Mouse (Mus musculus) heart, adult 11 months (tissue): Measurements from ENCODE around the gene 6430628N08Rik.

Experiments
- DNase-seq: peaks from one replicate; pipeline ENCODE4 v3.0.0; 2022

6430628N08Rik gene

GRCm38 (mm10) chr4:115890553-115890952 is at the start of gene 6430628N08Rik:
6430628N08Rik (plus strand) TSS chr4:115890665.
- no peak for DNase-seq

GRCm38 (mm10) chr4:115840842-115841241 is 49.6 kb upstream of the 6430628N08Rik start:
- DNase-seq = no peak

GRCm38 (mm10) chr4:115846656-115847055 is 43.8 kb upstream of the 6430628N08Rik start:
- peak; percentile 93 for DNase-seq

- DNase-seq = peak; percentile 96
Observed at GRCm38 (mm10) chr4:115847377-115847776, 43.1 kb upstream of the 6430628N08Rik start.

- DNase-seq = no peak
Observed at GRCm38 (mm10) chr4:115848083-115848482, 42.4 kb upstream of the 6430628N08Rik start.

- DNase-seq = peak; percentile 81
Observed at GRCm38 (mm10) chr4:115848990-115849677, 41.3 kb upstream of the 6430628N08Rik start.

GRCm38 (mm10) chr4:115850111-115850510 is 40.4 kb upstream of the 6430628N08Rik start:
- no peak for DNase-seq

- no peak for DNase-seq
Observed at GRCm38 (mm10) chr4:115850631-115851030, 39.8 kb upstream of the 6430628N08Rik start.

- peak; percentile 94 for DNase-seq
Observed at GRCm38 (mm10) chr4:115851569-115851968, 38.9 kb upstream of the 6430628N08Rik start.

- DNase-seq = peak; percentile 87
Observed at GRCm38 (mm10) chr4:115855100-115855499, 35.4 kb upstream of the 6430628N08Rik start.

- DNase-seq = peak; percentile 87
Observed at GRCm38 (mm10) chr4:115855609-115856008, 34.9 kb upstream of the 6430628N08Rik start.

- DNase-seq = peak; percentile 86
Observed at GRCm38 (mm10) chr4:115856282-115856681, 34.2 kb upstream of the 6430628N08Rik start.

GRCm38 (mm10) chr4:115857293-115857883 is 33.1 kb upstream of the 6430628N08Rik start:
- DNase-seq = peak; percentile 97

GRCm38 (mm10) chr4:115863352-115863751 is 27.1 kb upstream of the 6430628N08Rik start:
- DNase-seq = no peak

- DNase-seq = no peak
Observed at GRCm38 (mm10) chr4:115863880-115864279, 26.6 kb upstream of the 6430628N08Rik start.

GRCm38 (mm10) chr4:115869512-115870210 is 20.8 kb upstream of the 6430628N08Rik start:
- no peak for DNase-seq

- DNase-seq = no peak
Observed at GRCm38 (mm10) chr4:115873231-115873630, 17.2 kb upstream of the 6430628N08Rik start.

- DNase-seq = no peak
Observed at GRCm38 (mm10) chr4:115878216-115878678, 12.2 kb upstream of the 6430628N08Rik start.

GRCm38 (mm10) chr4:115878828-115879227 is 11.6 kb upstream of the 6430628N08Rik start:
- DNase-seq = no peak

- DNase-seq = no peak
Observed at GRCm38 (mm10) chr4:115881183-115881582, 9.3 kb upstream of the 6430628N08Rik start.

GRCm38 (mm10) chr4:115882195-115882594 is 8.3 kb upstream of the 6430628N08Rik start:
- DNase-seq = no peak

GRCm38 (mm10) chr4:115884022-115884421 is 6.4 kb upstream of the 6430628N08Rik start, which contains the start of gene Kncn:
Kncn (plus strand) TSS chr4:115884400.
- DNase-seq = no peak

GRCm38 (mm10) chr4:115885846-115886245 is 4.6 kb upstream of the 6430628N08Rik start:
- DNase-seq = no peak

- no peak for DNase-seq
Observed at GRCm38 (mm10) chr4:115886875-115887274, 3.6 kb upstream of the 6430628N08Rik start.
